Mouse (Mus musculus): ENCODE measurements around the gene Crim1.

The Crim1 gene

DNA sequence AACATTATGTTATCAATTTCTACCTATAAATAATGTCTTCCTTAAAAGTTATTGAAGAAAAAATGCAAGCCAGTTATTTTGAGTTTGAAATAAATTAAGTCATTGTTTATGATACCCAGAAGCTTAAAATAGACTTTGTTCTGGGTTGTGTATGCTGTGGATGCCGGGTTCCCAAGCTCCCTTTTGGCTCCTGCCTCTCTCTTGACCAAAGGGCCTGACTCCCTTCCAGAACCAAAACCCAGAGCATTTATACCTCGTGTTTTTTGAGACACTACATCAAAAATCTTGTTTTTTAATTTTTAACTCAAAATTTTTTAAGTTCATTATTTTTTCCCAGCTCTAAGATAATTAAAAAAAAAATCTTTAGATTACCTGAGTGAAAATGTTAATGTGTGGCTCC lies 87.3 kb downstream of the Crim1 start:
- no peak for DNase-seq (ENCODE audit: low read depth)

- no peak for DNase-seq (ENCODE audit: low read depth)
Observed at GRCm38 (mm10) chr17:78290153-78290876, 90.3 kb downstream of the Crim1 start.

DNA sequence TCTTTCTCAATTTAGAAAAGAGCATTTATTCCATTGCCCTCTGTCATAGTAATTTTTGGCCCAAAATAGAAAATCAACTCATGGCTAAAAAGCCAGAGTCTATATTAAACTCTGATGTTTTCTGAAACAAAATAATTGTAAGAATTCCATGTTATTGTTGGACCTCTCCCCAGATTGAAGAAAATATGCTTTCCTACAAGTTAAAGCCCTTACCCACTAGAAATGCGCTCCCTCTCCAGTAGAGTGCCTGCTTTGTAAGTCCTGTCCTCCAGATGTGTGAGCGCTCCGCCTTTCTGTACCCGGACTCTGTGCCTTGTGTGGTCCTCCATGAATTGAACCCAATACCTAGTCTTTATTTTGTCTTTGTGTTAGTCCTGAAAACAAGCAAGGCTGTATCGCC lies 91.0 kb downstream of the Crim1 start:
- DNase-seq (ENCODE audit: low read depth): no peak

- DNase-seq (ENCODE audit: low read depth): no peak
Observed at GRCm38 (mm10) chr17:78292301-78292700, 92.3 kb downstream of the Crim1 start.

- no peak for DNase-seq (ENCODE audit: low read depth)
Observed at GRCm38 (mm10) chr17:78292827-78293488, 92.9 kb downstream of the Crim1 start.

GRCm38 (mm10) chr17:78295979-78296378 lies 95.9 kb downstream of the Crim1 start:
- DNase-seq (ENCODE audit: low read depth): no peak

GRCm38 (mm10) chr17:78298140-78298539 lies 98.1 kb downstream of the Crim1 start:
- no peak for DNase-seq (ENCODE audit: low read depth)

DNA sequence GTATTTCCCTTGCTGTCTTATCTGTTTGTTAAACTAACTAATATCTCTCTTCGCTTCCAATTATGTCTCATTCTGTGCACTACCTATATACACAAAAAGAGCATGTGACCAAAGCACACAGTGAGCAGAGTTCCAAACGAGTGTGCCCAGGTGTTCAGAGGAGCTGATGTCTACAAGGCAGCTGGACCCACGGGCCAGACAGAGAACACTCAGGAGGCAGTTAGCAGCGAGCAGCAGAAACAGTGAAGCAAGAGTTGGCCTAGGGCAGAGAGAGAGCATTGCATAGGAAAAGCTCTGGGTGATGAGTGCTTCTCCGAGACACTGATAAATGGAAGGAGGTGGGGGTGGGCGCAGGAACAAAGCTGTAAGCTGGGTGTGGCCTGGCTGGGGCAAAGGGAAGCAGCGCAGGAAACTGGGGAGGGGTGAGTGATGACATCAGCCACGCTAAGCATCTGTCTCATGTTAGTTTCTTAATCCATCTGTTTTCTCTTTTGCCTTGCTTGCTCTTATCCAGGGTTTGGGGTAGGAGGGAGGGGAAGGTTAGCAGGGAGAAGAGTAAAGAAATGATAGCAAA lies 99.0 kb downstream of the Crim1 start:
- DNase-seq (ENCODE audit: low read depth): no peak

GRCm38 (mm10) chr17:78303053-78303452 lies 103.0 kb downstream of the Crim1 start:
- no peak for DNase-seq (ENCODE audit: low read depth)

DNA sequence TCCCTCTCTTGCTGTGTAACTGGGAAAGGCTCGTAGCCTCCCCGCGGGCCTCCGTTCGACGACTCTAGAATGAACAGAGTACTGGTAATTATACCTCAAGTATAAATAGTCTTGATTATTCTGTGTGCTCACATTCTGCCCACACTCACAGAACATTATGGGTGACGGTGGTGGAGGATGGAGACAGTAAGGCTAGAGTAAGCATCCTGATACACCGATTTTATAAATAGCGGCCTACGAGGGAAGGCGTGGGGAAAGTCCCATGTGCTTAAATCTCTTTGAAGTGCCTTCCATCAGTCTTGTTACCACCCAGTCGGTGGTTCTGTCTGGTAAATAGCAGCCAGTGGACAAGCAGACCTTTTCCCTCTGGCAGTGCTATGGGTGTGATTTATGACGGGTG lies 104.0 kb downstream of the Crim1 start:
- no peak for DNase-seq (ENCODE audit: low read depth)

DNA sequence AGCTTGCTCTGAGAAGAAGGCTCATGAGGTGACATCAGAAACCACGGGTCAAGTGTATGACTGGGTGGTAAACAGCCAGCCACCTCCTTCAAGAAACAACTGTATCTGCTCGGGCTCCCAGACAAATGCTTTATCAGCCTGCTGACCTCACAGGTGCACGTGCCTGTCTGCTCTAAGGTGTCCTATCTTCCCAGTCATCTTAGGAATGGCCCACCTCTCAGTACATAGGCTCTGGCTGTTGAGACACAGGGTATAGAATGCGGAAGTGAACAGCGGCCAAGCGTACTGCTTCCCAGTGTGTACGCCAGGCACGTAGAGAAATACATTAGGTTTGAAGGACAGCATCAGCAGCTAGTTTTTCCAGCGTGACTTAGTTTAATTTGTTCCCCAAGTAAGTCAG lies 106.4 kb downstream of the Crim1 start:
- DNase-seq (ENCODE audit: low read depth): no peak

GRCm38 (mm10) chr17:78308221-78308620 lies 108.2 kb downstream of the Crim1 start:
- no peak for DNase-seq (ENCODE audit: low read depth)

- no peak for DNase-seq (ENCODE audit: low read depth)
Observed at GRCm38 (mm10) chr17:78313006-78313405, 113.0 kb downstream of the Crim1 start.

DNA sequence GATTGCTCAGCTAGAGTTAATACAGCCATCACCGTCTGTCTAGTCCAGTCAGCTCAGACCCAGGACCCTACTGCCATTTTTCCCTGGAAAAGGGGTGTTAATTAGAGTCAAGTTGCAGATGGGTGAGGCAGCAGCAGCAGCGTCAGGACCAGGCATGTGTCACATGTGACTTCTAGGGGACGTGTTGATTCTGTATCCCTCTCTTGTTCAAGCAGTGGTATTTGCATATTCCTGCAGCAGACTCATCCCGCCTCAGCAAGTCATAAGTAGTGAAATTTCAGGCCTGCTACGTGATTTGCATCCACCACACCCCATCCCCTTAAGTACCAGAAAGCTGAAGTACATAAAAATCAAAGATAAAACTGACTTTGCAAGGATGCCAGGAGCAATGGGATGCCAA lies 113.6 kb downstream of the Crim1 start:
- DNase-seq (ENCODE audit: low read depth): no peak

GRCm38 (mm10) chr17:78315659-78316058 lies 115.6 kb downstream of the Crim1 start:
- DNase-seq (ENCODE audit: low read depth): no peak

- DNase-seq (ENCODE audit: low read depth): no peak
Observed at GRCm38 (mm10) chr17:78317381-78317780, 117.3 kb downstream of the Crim1 start.

DNA sequence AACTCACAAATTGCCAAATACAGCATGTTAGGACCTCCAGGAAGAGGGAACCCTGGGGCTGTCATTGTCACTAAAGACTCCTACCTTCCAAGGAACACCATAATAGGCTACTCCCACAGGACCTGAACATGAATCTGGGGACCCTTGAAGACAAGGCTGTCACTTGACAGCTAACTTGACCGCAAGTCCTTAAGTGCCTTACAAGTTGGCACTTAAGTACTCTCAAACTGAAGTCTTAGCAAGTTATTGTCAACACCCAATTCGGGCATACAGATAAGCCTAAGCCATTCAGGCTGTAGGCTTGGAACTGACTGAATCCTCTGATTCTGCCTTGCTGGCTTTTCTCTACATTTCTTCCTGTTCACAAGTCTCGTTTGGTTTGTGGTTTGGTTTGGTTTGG lies 118.8 kb downstream of the Crim1 start:
- no peak for DNase-seq (ENCODE audit: low read depth)

GRCm38 (mm10) chr17:78321216-78321835 lies 121.3 kb downstream of the Crim1 start:
- DNase-seq (ENCODE audit: low read depth): no peak

DNA sequence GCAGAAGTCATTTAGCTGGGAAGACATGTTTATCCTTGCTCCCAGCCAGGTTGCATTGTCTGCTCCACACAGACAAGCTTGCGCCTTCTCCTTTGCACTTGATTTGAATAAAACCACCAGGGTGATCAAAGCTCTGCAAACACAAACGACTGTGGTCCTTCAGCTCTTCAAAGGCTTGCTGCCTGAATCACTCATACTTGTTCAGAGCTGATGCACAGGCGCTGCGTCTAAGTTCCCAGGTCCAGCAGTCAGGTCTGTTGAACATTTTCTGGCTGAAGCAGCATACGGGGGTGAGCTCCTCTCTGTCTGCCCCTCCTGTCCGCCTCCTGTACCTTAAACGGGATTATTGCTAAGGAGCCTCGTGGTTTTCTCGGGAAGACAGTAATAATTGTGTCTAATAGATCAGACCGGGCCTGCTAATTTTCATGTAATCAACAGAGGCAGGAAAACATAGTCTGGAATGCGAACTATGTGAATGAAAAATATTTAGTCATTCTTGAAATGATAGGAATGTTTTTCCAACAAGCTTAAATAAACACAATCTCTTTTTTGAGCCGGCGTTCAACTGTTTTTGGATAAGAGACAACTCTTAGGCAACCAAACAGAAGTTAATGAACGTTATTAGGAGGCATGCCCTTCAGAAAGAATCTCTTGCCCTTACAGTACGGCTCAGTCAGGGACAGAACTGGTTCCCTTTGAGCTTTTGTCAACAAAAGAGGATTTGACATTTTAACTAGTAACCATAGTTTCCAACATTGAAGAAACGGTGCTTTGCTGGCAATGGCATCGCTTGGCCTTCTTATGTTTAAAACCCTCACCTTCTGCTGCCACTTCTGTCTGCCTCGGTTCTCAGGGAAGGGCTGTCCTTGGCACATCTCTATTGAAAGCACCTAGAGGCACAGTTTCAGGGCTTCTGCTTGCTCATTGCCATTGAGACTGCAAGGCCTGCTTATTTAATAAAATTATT lies 122.6 kb downstream of the Crim1 start:
- DNase-seq (ENCODE audit: low read depth): peak; percentile 37

DNA sequence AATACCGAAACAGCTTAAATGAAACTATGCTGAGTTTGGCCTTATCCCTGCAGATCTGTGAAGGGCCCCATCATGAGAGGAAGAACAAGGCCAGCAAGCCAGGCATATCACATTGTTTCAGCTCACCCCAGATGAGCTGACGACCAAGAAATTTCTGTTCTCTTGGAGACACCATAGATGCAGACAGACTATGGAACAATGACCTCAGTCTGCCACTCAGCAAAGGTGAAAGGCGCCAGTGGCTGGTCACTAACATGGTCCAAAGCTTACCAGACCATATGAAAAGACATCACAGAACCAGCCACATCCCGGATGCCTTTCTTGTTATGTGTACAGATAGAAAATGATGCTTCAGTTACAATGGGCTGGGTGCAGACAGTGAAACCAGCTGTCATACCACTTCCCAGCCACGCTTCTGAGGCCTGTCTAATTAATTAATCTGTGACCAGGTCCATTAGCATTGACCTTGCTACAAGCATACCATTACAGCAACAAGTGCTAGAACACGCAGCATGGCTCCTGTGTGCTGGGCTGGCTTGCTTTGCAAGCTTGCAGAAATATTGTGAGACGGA lies 125.8 kb downstream of the Crim1 start:
- no peak for DNase-seq (ENCODE audit: low read depth)

DNA sequence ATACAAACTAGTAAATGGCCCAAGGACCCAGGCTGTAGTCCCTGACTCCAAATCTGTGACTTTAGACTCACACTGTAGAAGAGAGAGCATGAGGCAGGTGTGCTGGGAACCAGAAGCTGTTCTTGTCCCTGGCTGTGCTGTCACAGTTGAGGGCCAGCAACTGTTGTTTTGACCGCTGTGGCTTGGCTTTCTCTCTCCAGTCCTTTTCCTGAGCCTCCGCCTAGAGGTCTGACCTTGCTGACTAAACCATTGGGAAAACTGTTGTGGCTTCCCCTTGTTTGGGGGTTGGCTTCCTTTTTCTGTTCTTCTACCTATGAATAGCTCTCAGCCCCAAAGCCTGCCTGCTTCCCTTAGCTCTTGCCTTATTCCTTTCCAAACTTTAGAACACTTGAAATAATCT lies 126.3 kb downstream of the Crim1 start:
- DNase-seq (ENCODE audit: low read depth): no peak

GRCm38 (mm10) chr17:78327187-78327586 lies 127.1 kb downstream of the Crim1 start:
- DNase-seq (ENCODE audit: low read depth): no peak
